Mouse (Mus musculus) MEL (cell line): ENCODE data around the gene 6430550D23Rik. TPM values are rescaled to one million over a fixed set of nuclear protein-coding genes. Genes with fewer than 3 reads are reported as not detected.

Experiments used
- DNase-seq: peaks from one replicate; pipeline ENCODE4 v3.0.0; 2011; ENCODE audit warnings: low read depth, low spot score
- H3K27ac ChIP-seq: 2 replicates; pipeline ENCODE4 v1.5.1; 2012; ENCODE audit warnings: low read depth, mild to moderate bottlenecking, control low read depth, low read length, moderate library complexity; ENCODE audit not compliant: control insufficient read depth
- H3K27me3 ChIP-seq, 2 experiments: fragments of 150-350 bp in 1 of 2; sonication (generic) in 1 of 2; 2 replicates each; pipeline ENCODE4 v1.6.1; 2012; ENCODE audit warnings: low read length in 2 of 2, mild to moderate bottlenecking in 2 of 2, improper control_type of control experiment in 1 of 2, moderate library complexity in 1 of 2; ENCODE audit not compliant: insufficient read depth in 2 of 2, control insufficient read depth in 1 of 2
- H3K36me3 ChIP-seq, 2 experiments: 2 replicates each; pipeline ENCODE4 v1.6.1; 2012 to 2014; ENCODE audit warnings: low read length in 2 of 2, improper control_type of control experiment in 1 of 2, inconsistent platforms in 1 of 2, mild to moderate bottlenecking in 1 of 2; ENCODE audit not compliant: insufficient read depth in 2 of 2, control insufficient read depth in 1 of 2
- H3K4me1 ChIP-seq, 2 experiments: fragments of 150-350 bp in 1 of 2; sonication (generic) in 1 of 2; 2 replicates each; pipeline ENCODE4 v1.6.1; 2012; ENCODE audit warnings: low read length in 2 of 2, improper control_type of control experiment in 1 of 2, mild to moderate bottlenecking in 1 of 2; ENCODE audit not compliant: insufficient read depth in 2 of 2, control insufficient read depth in 1 of 2
- H3K4me3 ChIP-seq, 2 experiments: fragments of 150-350 bp in 1 of 2; sonication (generic) in 1 of 2; 2 replicates each; pipeline ENCODE4 v1.5.1; 2012; ENCODE audit warnings: low read depth in 2 of 2, low read length in 2 of 2, mild to moderate bottlenecking in 2 of 2, moderate library complexity in 2 of 2, control low read depth in 1 of 2, improper control_type of control experiment in 1 of 2; ENCODE audit not compliant: control insufficient read depth in 1 of 2, insufficient read depth in 1 of 2
- H3K79me2 ChIP-seq: 2 replicates; pipeline ENCODE4 v1.6.1; 2012; ENCODE audit warnings: mild to moderate bottlenecking, low read length, moderate library complexity; ENCODE audit not compliant: control insufficient read depth, poor library complexity, insufficient read depth
- H3K9ac ChIP-seq: 2 replicates; pipeline ENCODE4 v1.6.1; 2012; ENCODE audit warnings: low read depth, mild to moderate bottlenecking, control low read depth, low read length, moderate library complexity; ENCODE audit not compliant: control insufficient read depth, poor library complexity, severe bottlenecking
- H3K9me3 ChIP-seq: fragments of 150-350 bp; sonication (generic); replicated peaks from 2 replicates; pipeline ENCODE4 v1.6.1; 2012; ENCODE audit warnings: mild to moderate bottlenecking, low read length, improper control_type of control experiment, moderate library complexity; ENCODE audit not compliant: insufficient read depth
- E2F4 ChIP-seq: IDR thresholded peaks from 2 replicates; pipeline ENCODE4 v1.6.1; 2011; ENCODE audit warnings: low read depth, low read length, improper control_type of control experiment, borderline replicate concordance
- ELF1 ChIP-seq: IDR thresholded peaks from 2 replicates; pipeline ENCODE4 v1.6.1; 2014; ENCODE audit warnings: low read depth, mild to moderate bottlenecking, inconsistent platforms, low read length, improper control_type of control experiment, moderate library complexity
- EP300 ChIP-seq, 2 experiments: IDR thresholded peaks; 2 replicates each; pipeline ENCODE4 v1.6.1; 2011; ENCODE audit warnings: improper control_type of control experiment in 2 of 2, low read length in 2 of 2, low read depth in 1 of 2, mild to moderate bottlenecking in 1 of 2
- GATA1 ChIP-seq: IDR thresholded peaks from 2 replicates; pipeline ENCODE4 v1.6.1; 2011; ENCODE audit warnings: low read depth, low read length, improper control_type of control experiment
- KAT2A ChIP-seq: conservative IDR thresholded peaks from 2 replicates; pipeline ENCODE4 v1.6.1; 2012; ENCODE audit warnings: low read depth, low read length, improper control_type of control experiment, inconsistent platforms
- MEF2A ChIP-seq: IDR thresholded peaks from 2 replicates; pipeline ENCODE4 v1.6.1; 2014; ENCODE audit warnings: low read depth, mild to moderate bottlenecking, inconsistent platforms, low read length, improper control_type of control experiment; ENCODE audit not compliant: poor library complexity, insufficient replicate concordance, severe bottlenecking; ENCODE audit errors: extremely low read depth
- MYC ChIP-seq: IDR thresholded peaks from 2 replicates; pipeline ENCODE4 v1.6.1; 2011; ENCODE audit warnings: low read depth, mild to moderate bottlenecking, low read length, improper control_type of control experiment, moderate library complexity
- NELFE ChIP-seq: IDR thresholded peaks from 2 replicates; pipeline ENCODE4 v1.6.1; 2011; ENCODE audit warnings: low read depth, low read length, improper control_type of control experiment
- SIN3A ChIP-seq: IDR thresholded peaks from 2 replicates; pipeline ENCODE4 v1.6.1; 2012; ENCODE audit warnings: low read length, improper control_type of control experiment, inconsistent platforms
- SMC3 ChIP-seq: IDR thresholded peaks from 2 replicates; pipeline ENCODE4 v1.6.1; 2011; ENCODE audit warnings: low read depth, low read length, improper control_type of control experiment
- TCF12 ChIP-seq: IDR thresholded peaks from 2 replicates; pipeline ENCODE4 v1.6.1; 2014; ENCODE audit warnings: low read depth, mild to moderate bottlenecking, inconsistent platforms, low read length, improper control_type of control experiment, moderate library complexity
- USF1 ChIP-seq: IDR thresholded peaks from 2 replicates; pipeline ENCODE4 v1.6.1; 2014; ENCODE audit warnings: low read depth, mild to moderate bottlenecking, inconsistent platforms, low read length, improper control_type of control experiment, moderate library complexity
- ZMIZ1 ChIP-seq: IDR thresholded peaks from 2 replicates; pipeline ENCODE4 v1.6.1; 2012; ENCODE audit warnings: low read depth, mild to moderate bottlenecking, inconsistent platforms, low read length, improper control_type of control experiment, moderate library complexity
- ZNF384 ChIP-seq: IDR thresholded peaks from 2 replicates; pipeline ENCODE4 v1.6.1; 2012; ENCODE audit warnings: low read depth, mild to moderate bottlenecking, inconsistent platforms, low read length, improper control_type of control experiment
- polyA plus RNA-seq, 2 experiments: library from polyadenylated mRNA; stranded (reverse) in 1 of 2; unstranded in 1 of 2; fragments of >175 nt in 1 of 2; fragments of >200 nt in 1 of 2; gene quantifications; 2 replicates each; pipeline versions ENCODE4 v1.2.1 to v1.2.4; 2012; ENCODE audit warnings: low replicate concordance in 2 of 2, low read depth in 1 of 2; ENCODE audit not compliant: insufficient read length in 2 of 2, insufficient read depth in 1 of 2, missing spikeins in 1 of 2
- total RNA-seq: library from RNA; depleted of rRNA; stranded (reverse); fragments of 300-350 nt; gene quantifications from 2 replicates; pipeline ENCODE4 v1.2.3, GENCODE M21; 2012

The 6430550D23Rik gene
- total and polyA plus RNA-seq, 3 experiments: 1.1 TPM; not detected in 1

GRCm38 (mm10) chr2:155940681-155941080 lies 67.1 kb downstream of the 6430550D23Rik start, which contains the start of gene Gm15557:
Gene Gm15557, plus strand, starts transcription at chr2:155940728.
- TF ChIP-seq ZNF384 (no peak), EP300 (IDR thresholded peaks at IDR 0.05; ENCODE audit: low read depth in 1 of 2, low read length in 2 of 2) (no peak), SIN3A (no peak), USF1 (no peak), E2F4 (no peak), SMC3 (no peak), GATA1 (no peak)
- Histone ChIP-seq H3K27me3 (no peaks in the 10 kb centered on the region; a peak in 2 of 4 replicates), H3K9ac (no peak within 1 kb of the TSS), H3K4me1 (no peaks in the 10 kb centered on the region), H3K4me3 (no peak within 1 kb of the TSS), H3K36me3 (no peaks in the 10 kb centered on the region), H3K79me2 (no peaks in the 10 kb centered on the region), H3K9me3 (no peaks in the 10 kb centered on the region), H3K27ac (no peak within 1 kb of the TSS)
- no peak for DNase-seq

- peaks cover 0 to 4% of the 10 kb centered on the region in 2 experiments; a peak in 3 of 4 replicates for H3K27me3 ChIP-seq
- no peaks in the 10 kb centered on the region for H3K36me3 ChIP-seq
- DNase-seq: peak; percentile 29
- no peak overlapping the region for H3K27ac ChIP-seq
- no peak for TF ChIP-seq NELFE
- TF ChIP-seq MEF2A: no peak
- TF ChIP-seq MYC: no peak
- TF ChIP-seq KAT2A: no peak
- no peak for TF ChIP-seq ZMIZ1
- no peak for TF ChIP-seq TCF12
- TF ChIP-seq ELF1: peak; percentile 50; the same call in 1 of the 2 replicates
- H3K9ac ChIP-seq: no peak overlapping the region
- no peaks in the 10 kb centered on the region for H3K4me1 ChIP-seq
- H3K4me3 ChIP-seq: no peak overlapping the region
- H3K79me2 ChIP-seq: no peaks in the 10 kb centered on the region
- H3K9me3 ChIP-seq: no peaks in the 10 kb centered on the region
These were observed 67.8 kb downstream of the 6430550D23Rik start for GRCm38 (mm10) chr2:155939897-155940529.
